ENCODE assay signal across 10 mouse cellular contexts in the genomic region with DNA sequence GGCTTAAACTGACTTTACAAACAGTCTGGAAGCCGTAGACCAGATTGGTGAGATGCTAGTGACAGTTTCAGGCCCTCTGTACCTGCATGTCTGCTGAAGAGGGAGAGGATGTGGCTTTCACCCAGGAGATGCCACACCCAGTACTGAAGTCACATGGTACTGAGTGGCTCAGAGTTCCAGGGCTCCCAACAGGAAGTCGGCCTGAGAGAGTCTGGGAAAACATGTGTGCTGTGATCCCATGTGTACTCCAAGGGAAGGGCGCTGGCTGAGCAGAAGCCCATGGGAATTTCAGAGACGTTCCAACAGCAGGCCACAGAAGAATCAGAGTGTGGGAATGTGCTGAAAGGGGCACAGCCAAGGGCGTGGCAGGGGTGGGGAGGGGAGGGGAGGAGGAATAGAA.
DNase-seq lines count a peak whose midpoint lies in the region; ATAC-seq and TF ChIP-seq lines count a peak whose summit lies in the region.
"Had no signal": no experiment of that assay in that cellular context is flagged by ENCODE, and none has a peak within 500 bp of the region (broad histone marks: within the 10 kb centered on the region; RNA-seq: fewer than 3 reads in every experiment).

No protein-coding gene starts in this region.

- no peaks in the 10 kb centered on the region for H3K27me3 ChIP-seq in spleen, adult 2 months (ENCODE audit: control insufficient read depth, insufficient read depth, low read length)
- H3K27me3 ChIP-seq: embryonic facial prominence, embryonic 12.5 days; midbrain, embryonic 12.5 days had no signal

- peaks cover 3% of the 10 kb centered on the region; the same call in 1 of the 2 replicates for H3K4me1 ChIP-seq in spleen, adult 2 months (ENCODE audit: control insufficient read depth, insufficient read depth, insufficient read length)
- H3K4me1 ChIP-seq: midbrain, embryonic 12.5 days had no signal

- no peak overlapping the region for H3K4me3 ChIP-seq in spleen, adult 2 months (ENCODE audit: extremely low read depth, insufficient read depth, insufficient read length)
- H3K4me3 ChIP-seq: embryonic facial prominence, embryonic 12.5 days; midbrain, embryonic 12.5 days had no signal

- TF ChIP-seq POLR2A in spleen, adult 2 months (IDR thresholded peaks at IDR 0.05; ENCODE audit: low read depth, low read length) = no peak

- peak overlapping the region; percentile 55; the same call in 1 of the 2 replicates for H3K27ac ChIP-seq in spleen, adult 2 months (ENCODE audit: insufficient read depth, low read length)
- H3K27ac ChIP-seq: embryonic facial prominence, embryonic 12.5 days; midbrain, embryonic 12.5 days had no signal

- peak in 1 of 2 experiments; percentile 21 for DNase-seq in spleen, adult 2 months (ENCODE audit: low read depth in 1 of 2, low spot score in 2 of 2)
- no peak for DNase-seq in spleen, postnatal 4 days (ENCODE audit: low spot score in 2 of 2)
- peak; percentile 91 for DNase-seq in fibroblast of lung, adult 2 months (ENCODE audit: low read depth)
- peak; percentile 36 for DNase-seq in lung, postnatal 10 days
- DNase-seq in layer of hippocampus, postnatal 10 days (ENCODE audit: low spot score in 2 of 2) = no peak
- DNase-seq in layer of hippocampus, adult 11-12 months (ENCODE audit: low spot score) = no peak
- DNase-seq: adrenal gland, postnatal 25 days had no signal

- 68% methylated on average over 5 of the region's 5 CpGs for WGBS in spleen, adult 2 months

- TF ChIP-seq CTCF in spleen, adult 2 months (IDR thresholded peaks at IDR 0.05; ENCODE audit: extremely low read depth, insufficient read depth, insufficient read length, insufficient replicate concordance) = no peak

- no peaks in the 10 kb centered on the region for H3K36me3 ChIP-seq in spleen, adult 2 months (ENCODE audit: control insufficient read depth, insufficient read depth, low read length)
- H3K36me3 ChIP-seq: embryonic facial prominence, embryonic 12.5 days; midbrain, embryonic 12.5 days had no signal

- ATAC-seq in erythroid progenitor cell, adult 5-6 weeks (replicated peaks; ENCODE audit: low FRiP score, poor library complexity, severe bottlenecking) = no peak

Comparison
In these comparisons a context has a peak if more than half of its experiments do, and no peak if none do; other contexts are left out.
1. DNase-seq: peak in fibroblast of lung, adult 2 months (single experiment) and lung, postnatal 10 days (single experiment); none in spleen, postnatal 4 days (0 of 2), layer of hippocampus, postnatal 10 days (0 of 2) and layer of hippocampus, adult 11-12 months (single experiment).